Mouse (Mus musculus): ENCODE results near the gene H2-M5. TPM values are rescaled to one million over a fixed set of nuclear protein-coding genes. Genes with fewer than 3 reads are reported as not detected.
"Not testable (repeated sequence)": the region's sequence is repeated elsewhere in the genome, so short reads cannot be mapped to it uniquely, and the experiment has no call there.

H2-M5 gene
- 0.34 and 0.49 TPM in 2 replicates for polyA plus RNA-seq (2015; fragmentation: Nextera tagmentation; extraction: Ambion mirVana)

GRCm38 (mm10) chr17:36989437-36989836 lies at the start of gene H2-M5:
Gene H2-M5 (minus strand): TSS chr17:36989537.
- H3K4me1 ChIP-seq (replicated peaks): peaks cover 8% of the 10 kb centered on the region; the same call in 1 of the 2 replicates
- no peak within 1 kb of the TSS for H3K27ac ChIP-seq
- no peak for ATAC-seq (replicated peaks; ENCODE audit: insufficient number of reproducible peaks, insufficient read depth, low FRiP score, low read depth)
- H3K4me2 ChIP-seq: peak within 1 kb of the TSS; percentile 58
- WGBS: 26% methylated on average over 5 of the region's 5 CpGs
- no peaks in the 10 kb centered on the region for H3K9me3 ChIP-seq (replicated peaks)
- H3K27me3 ChIP-seq: peaks cover 23% of the 10 kb centered on the region
- H3K4me3 ChIP-seq: peak within 1 kb of the TSS; percentile 28
- no peaks in the 10 kb centered on the region for H3K36me3 ChIP-seq
- no peak within 1 kb of the TSS for H3K9ac ChIP-seq

DNA sequence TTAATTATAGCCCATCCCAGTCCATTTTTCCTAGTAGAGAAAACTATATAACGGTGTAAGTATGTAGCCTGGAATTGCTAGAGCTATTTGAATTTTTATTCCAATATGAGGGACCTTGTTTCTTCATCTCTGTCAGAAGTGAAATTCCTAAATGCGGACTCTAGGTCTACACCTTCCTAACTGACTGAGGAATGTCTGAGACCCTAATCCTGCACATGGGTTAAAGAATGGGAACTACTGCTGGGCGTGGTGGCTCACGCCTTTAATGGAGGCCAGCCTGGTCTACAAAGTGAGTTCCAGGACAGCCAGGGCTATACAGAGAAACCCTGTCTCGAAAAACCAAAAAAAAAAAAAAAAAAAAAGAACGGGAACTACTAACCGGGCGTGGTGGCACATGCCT lies 39.8 kb upstream of the H2-M5 start:
- peak overlapping the region; percentile 66 for H3K4me2 ChIP-seq
- H3K4me1 ChIP-seq (replicated peaks): peaks cover 3% of the 10 kb centered on the region
- H3K36me3 ChIP-seq: no peaks in the 10 kb centered on the region
- peak overlapping the region; percentile 87 for H3K27ac ChIP-seq
- no peaks in the 10 kb centered on the region for H3K9me3 ChIP-seq (replicated peaks)
- peak overlapping the region; percentile 64 for H3K4me3 ChIP-seq
- H3K9ac ChIP-seq: no peak overlapping the region
- no peaks in the 10 kb centered on the region for H3K27me3 ChIP-seq
- WGBS: 67% methylated on average over 8 of the region's 8 CpGs
- ATAC-seq (replicated peaks; ENCODE audit: insufficient number of reproducible peaks, insufficient read depth, low FRiP score, low read depth): no peak

GRCm38 (mm10) chr17:37028683-37029120 lies 39.4 kb upstream of the H2-M5 start:
- Histone ChIP-seq H3K36me3 (no peaks in the 10 kb centered on the region), H3K27ac (peak overlapping the region; percentile 87), H3K4me1 (replicated peaks) (peaks cover 3% of the 10 kb centered on the region), H3K9ac (peak overlapping the region; percentile 56), H3K4me2 (peak overlapping the region; percentile 66), H3K4me3 (peak overlapping the region; percentile 64), H3K9me3 (replicated peaks) (no peaks in the 10 kb centered on the region), H3K27me3 (no peaks in the 10 kb centered on the region)
- peak; percentile 97 for ATAC-seq (replicated peaks; ENCODE audit: insufficient number of reproducible peaks, insufficient read depth, low FRiP score, low read depth)
- WGBS: under 1% methylated on average over 14 of the region's 14 CpGs

DNA sequence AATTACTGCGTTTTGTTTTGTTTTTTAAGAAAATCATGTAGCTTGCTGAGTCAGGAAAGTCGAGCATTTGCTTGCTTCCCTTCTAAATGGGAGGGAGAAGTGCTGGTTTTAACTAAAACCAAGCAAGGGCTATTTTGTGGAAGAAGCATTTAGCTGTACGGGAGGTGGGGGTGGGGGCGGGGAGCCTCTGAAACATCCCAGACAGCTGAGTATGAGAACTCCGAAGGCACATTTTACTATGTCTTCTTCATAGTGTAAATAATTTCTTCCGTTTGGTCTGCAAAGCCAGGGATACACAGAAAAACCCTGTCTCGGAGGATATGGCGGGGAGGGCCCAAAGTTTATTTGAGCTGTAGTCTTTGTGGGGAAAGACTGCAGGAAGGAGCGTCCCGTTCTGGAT lies 38.9 kb upstream of the H2-M5 start:
- ATAC-seq (replicated peaks; ENCODE audit: insufficient number of reproducible peaks, insufficient read depth, low FRiP score, low read depth): no peak
- H3K36me3 ChIP-seq: no peaks in the 10 kb centered on the region

GRCm38 (mm10) chr17:37027486-37027885 lies 38.1 kb upstream of the H2-M5 start:
- peaks cover 3% of the 10 kb centered on the region for H3K4me1 ChIP-seq (replicated peaks)
- no peaks in the 10 kb centered on the region for H3K27me3 ChIP-seq
- no peak overlapping the region for H3K4me2 ChIP-seq
- H3K27ac ChIP-seq: no peak overlapping the region; the same call in 1 of the 2 replicates
- no peaks in the 10 kb centered on the region for H3K36me3 ChIP-seq
- 92% methylated on average over 4 of the region's 4 CpGs for WGBS
- H3K4me3 ChIP-seq: no peak overlapping the region
- no peak for ATAC-seq (replicated peaks; ENCODE audit: insufficient number of reproducible peaks, insufficient read depth, low FRiP score, low read depth)
- H3K9me3 ChIP-seq (replicated peaks): no peaks in the 10 kb centered on the region
- no peak overlapping the region for H3K9ac ChIP-seq

More for the DNA sequence above, 38.9 kb upstream of the H2-M5 start:
- H3K4me1 ChIP-seq (replicated peaks): peaks cover 3% of the 10 kb centered on the region
- H3K9ac ChIP-seq: peak overlapping the region; percentile 56; the same call in 1 of the 2 replicates
- peak overlapping the region; percentile 66 for H3K4me2 ChIP-seq
- peak overlapping the region; percentile 64 for H3K4me3 ChIP-seq
- H3K9me3 ChIP-seq (replicated peaks): no peaks in the 10 kb centered on the region
- 9% methylated on average over 10 of the region's 10 CpGs for WGBS
- peak overlapping the region; percentile 87 for H3K27ac ChIP-seq
- no peaks in the 10 kb centered on the region for H3K27me3 ChIP-seq

DNA sequence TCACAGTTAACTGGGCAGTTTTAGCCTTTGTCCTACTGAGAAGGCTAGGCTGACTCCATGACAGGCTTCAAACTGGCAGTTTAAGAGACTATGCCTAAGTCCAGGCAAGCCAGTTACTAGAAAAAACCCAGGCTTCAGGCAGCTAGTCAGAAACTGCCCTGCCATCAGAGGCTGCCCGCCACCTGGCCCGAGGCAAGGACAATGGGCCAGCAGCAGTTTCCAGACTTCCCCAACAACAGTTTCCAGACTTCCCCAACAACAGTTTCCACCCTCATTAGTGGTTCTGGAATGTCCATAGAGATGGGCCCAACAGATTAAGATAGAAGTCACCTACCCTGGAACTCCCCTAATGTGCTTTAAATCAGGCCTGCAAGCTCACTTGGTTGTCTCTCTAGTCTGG lies 37.1 kb upstream of the H2-M5 start:
- H3K27ac ChIP-seq: no peak overlapping the region
- H3K4me2 ChIP-seq: no peak overlapping the region
- H3K36me3 ChIP-seq: no peaks in the 10 kb centered on the region
- no peak overlapping the region for H3K9ac ChIP-seq
- no peaks in the 10 kb centered on the region for H3K27me3 ChIP-seq
- ATAC-seq (replicated peaks; ENCODE audit: insufficient number of reproducible peaks, insufficient read depth, low FRiP score, low read depth): no peak
- H3K9me3 ChIP-seq (replicated peaks): no peaks in the 10 kb centered on the region
- no peak overlapping the region for H3K4me3 ChIP-seq
- 82% methylated on average over 2 of the region's 2 CpGs for WGBS
- peaks cover 3% of the 10 kb centered on the region for H3K4me1 ChIP-seq (replicated peaks)

DNA sequence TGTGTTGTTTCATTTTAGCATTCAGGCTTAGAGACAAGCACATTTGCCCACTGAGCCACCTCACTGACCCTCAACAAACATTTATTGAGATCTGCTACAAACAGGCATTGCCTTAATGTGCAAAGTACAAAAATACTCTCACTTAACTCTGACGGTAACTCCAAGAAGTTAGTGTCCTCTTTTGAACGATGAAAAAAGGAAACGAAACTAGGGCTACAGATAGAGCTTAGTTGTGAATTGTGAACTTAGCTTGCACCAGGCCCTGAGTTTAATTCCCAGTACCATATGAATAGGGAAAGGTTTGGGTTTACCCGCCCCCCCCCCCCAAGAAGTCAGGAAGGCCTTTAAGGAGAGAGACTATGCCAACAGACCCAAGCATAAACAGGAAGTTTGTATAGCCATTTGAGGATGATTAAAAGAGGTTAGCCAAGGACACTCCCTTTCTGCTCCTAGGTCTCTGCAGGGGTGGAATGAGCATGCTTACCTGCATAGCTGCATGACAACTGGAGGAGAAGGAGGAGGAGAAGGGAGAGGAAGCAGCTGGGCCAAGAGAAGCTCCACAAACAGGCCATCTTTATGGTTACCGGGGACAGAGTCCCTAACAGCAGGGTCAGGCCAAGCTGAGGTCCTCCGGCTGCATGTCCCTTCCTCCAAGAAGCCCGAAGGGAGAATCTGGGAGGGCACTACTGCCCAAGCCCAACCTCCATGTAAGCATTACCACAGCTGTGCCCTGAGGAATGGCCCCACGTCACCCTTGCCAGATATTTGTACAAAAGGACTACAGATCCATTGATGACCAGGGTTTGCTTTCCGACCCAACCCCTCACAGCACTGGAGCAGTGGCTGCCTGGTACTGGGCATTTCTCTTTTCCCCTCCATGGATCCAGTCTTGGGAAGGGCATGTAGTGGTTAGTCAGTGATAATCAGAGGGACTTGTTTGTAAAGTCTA lies 33.6 kb upstream of the H2-M5 start, which contains the start of gene Mog:
Gene Mog, minus strand, starts transcription at position 771 of the 949 bp plus-strand sequence.
- Histone ChIP-seq H3K36me3 (no peaks in the 10 kb centered on the region), H3K4me3 (no peak within 1 kb of the TSS), H3K27ac (no peak within 1 kb of the TSS), H3K4me1 (replicated peaks) (no peaks in the 10 kb centered on the region), H3K4me2 (no peak within 1 kb of the TSS), H3K27me3 (no peaks in the 10 kb centered on the region), H3K9me3 (replicated peaks) (no peaks in the 10 kb centered on the region), H3K9ac (no peak within 1 kb of the TSS)
- 66% methylated on average over 9 of the region's 9 CpGs for WGBS
- ATAC-seq (replicated peaks; ENCODE audit: insufficient number of reproducible peaks, insufficient read depth, low FRiP score, low read depth): no peak

- H3K4me1 ChIP-seq (replicated peaks); H3K4me3 ChIP-seq; H3K9me3 ChIP-seq (replicated peaks); H3K36me3 ChIP-seq; H3K9ac ChIP-seq; H3K4me2 ChIP-seq; H3K27ac ChIP-seq; H3K27me3 ChIP-seq; ATAC-seq (replicated peaks; ENCODE audit: insufficient number of reproducible peaks, insufficient read depth, low FRiP score, low read depth): not testable (repeated sequence)
- 82% methylated on average over 5 of the region's 5 CpGs for WGBS
Measured at GRCm38 (mm10) chr17:37019242-37019641, 29.9 kb upstream of the H2-M5 start.

GRCm38 (mm10) chr17:37018328-37018727 lies 29.0 kb upstream of the H2-M5 start:
- Histone ChIP-seq H3K9ac (no peak overlapping the region), H3K4me1 (replicated peaks) (no peaks in the 10 kb centered on the region), H3K9me3 (replicated peaks) (no peaks in the 10 kb centered on the region), H3K27ac (no peak overlapping the region), H3K4me3 (no peak overlapping the region), H3K27me3 (no peaks in the 10 kb centered on the region), H3K4me2 (no peak overlapping the region), H3K36me3 (no peaks in the 10 kb centered on the region)
- no peak for ATAC-seq (replicated peaks; ENCODE audit: insufficient number of reproducible peaks, insufficient read depth, low FRiP score, low read depth)
- 80% methylated on average over 3 of the region's 3 CpGs for WGBS

DNA sequence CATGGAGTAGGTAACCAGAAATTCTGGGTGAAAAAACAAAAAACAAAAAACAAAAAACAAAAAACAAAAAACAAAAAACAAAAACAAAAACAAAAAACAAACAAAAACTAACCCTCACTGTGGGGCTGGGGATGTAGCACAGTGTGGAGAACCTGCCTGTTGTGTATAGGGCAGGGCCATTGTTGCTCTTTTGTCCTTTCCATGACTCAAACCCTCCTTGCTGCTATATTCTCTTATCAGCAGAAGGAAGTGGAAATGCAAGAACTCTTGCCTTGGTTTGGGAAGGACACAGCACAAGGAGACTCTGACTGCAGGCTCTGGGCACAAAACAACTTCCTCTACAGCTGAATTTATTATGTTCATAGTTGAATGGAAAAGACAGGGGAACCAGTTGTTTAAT lies 27.0 kb upstream of the H2-M5 start:
- no peak overlapping the region for H3K9ac ChIP-seq
- no peaks in the 10 kb centered on the region for H3K27me3 ChIP-seq
- H3K27ac ChIP-seq: no peak overlapping the region
- no peaks in the 10 kb centered on the region for H3K9me3 ChIP-seq (replicated peaks)
- no peaks in the 10 kb centered on the region for H3K36me3 ChIP-seq
- no peak overlapping the region for H3K4me3 ChIP-seq
- H3K4me2 ChIP-seq: no peak overlapping the region
- H3K4me1 ChIP-seq (replicated peaks): no peaks in the 10 kb centered on the region
- ATAC-seq (replicated peaks; ENCODE audit: insufficient number of reproducible peaks, insufficient read depth, low FRiP score, low read depth): no peak

- WGBS: 57% methylated on average over 5 of the region's 5 CpGs
- H3K9ac ChIP-seq: no peak overlapping the region
- H3K4me2 ChIP-seq: no peak overlapping the region
- H3K27ac ChIP-seq: no peak overlapping the region
- no peaks in the 10 kb centered on the region for H3K9me3 ChIP-seq (replicated peaks)
- no peaks in the 10 kb centered on the region for H3K4me1 ChIP-seq (replicated peaks)
- peaks cover 16% of the 10 kb centered on the region for H3K36me3 ChIP-seq
- H3K4me3 ChIP-seq: no peak overlapping the region
- ATAC-seq (replicated peaks; ENCODE audit: insufficient number of reproducible peaks, insufficient read depth, low FRiP score, low read depth): no peak
- H3K27me3 ChIP-seq: no peaks in the 10 kb centered on the region
Measured at GRCm38 (mm10) chr17:37012141-37012540, 22.8 kb upstream of the H2-M5 start.

Measured in heart, embryonic 15.5 days (tissue).